Mouse (Mus musculus) right cerebral cortex, adult 18-20 months (tissue): ENCODE data around the gene Odf4.
"Not testable (repeated sequence)": the region's sequence is repeated elsewhere in the genome, so short reads cannot be mapped to it uniquely, and the experiment has no call there.

Experiments
- DNase-seq: peaks from one replicate; pipeline ENCODE4 v3.0.0; 2022; ENCODE audit warnings: mixed read lengths

Gene Odf4

GRCm38 (mm10) chr11:68926981-68927380, at the start of gene Odf4:
Gene Odf4 (minus strand): TSS chr11:68927081.
- DNase-seq = no peak

- no peak for DNase-seq
Measured at GRCm38 (mm10) chr11:68975601-68976000, 48.7 kb upstream of the Odf4 start.

GRCm38 (mm10) chr11:68975085-68975484, 48.2 kb upstream of the Odf4 start, which contains the start of gene Rangrf:
Gene Rangrf (minus strand): TSS chr11:68975185.
- DNase-seq = no peak

- DNase-seq = no peak
Measured at GRCm38 (mm10) chr11:68974059-68974450, 47.2 kb upstream of the Odf4 start.

GRCm38 (mm10) chr11:68973250-68974058, 46.6 kb upstream of the Odf4 start:
- peak; percentile 86 for DNase-seq

- DNase-seq = no peak
Measured at GRCm38 (mm10) chr11:68970232-68970631, 43.4 kb upstream of the Odf4 start.

GRCm38 (mm10) chr11:68968752-68969151, 41.9 kb upstream of the Odf4 start:
- no peak for DNase-seq

GRCm38 (mm10) chr11:68967337-68968282, 40.7 kb upstream of the Odf4 start, which contains the start of gene Slc25a35:
Gene Slc25a35 (plus strand): TSS chr11:68968131.
- peak; percentile 95 for DNase-seq

GRCm38 (mm10) chr11:68966554-68966953, 39.7 kb upstream of the Odf4 start:
- no peak for DNase-seq

- no peak for DNase-seq
Measured at GRCm38 (mm10) chr11:68965845-68966244, 39.0 kb upstream of the Odf4 start.

GRCm38 (mm10) chr11:68965050-68965449, 38.2 kb upstream of the Odf4 start:
- DNase-seq = no peak

GRCm38 (mm10) chr11:68963405-68963804, 36.5 kb upstream of the Odf4 start:
- no peak for DNase-seq

- DNase-seq = not testable (repeated sequence)
Measured at GRCm38 (mm10) chr11:68962159-68962558, 35.3 kb upstream of the Odf4 start.

GRCm38 (mm10) chr11:68961596-68961995, 34.7 kb upstream of the Odf4 start:
- no peak for DNase-seq

GRCm38 (mm10) chr11:68957971-68958370, 31.1 kb upstream of the Odf4 start:
- no peak for DNase-seq

GRCm38 (mm10) chr11:68957308-68957707, 30.4 kb upstream of the Odf4 start, which contains the start of gene Arhgef15:
Gene Arhgef15 (minus strand): TSS chr11:68957480.
- no peak for DNase-seq

- no peak for DNase-seq
Measured at GRCm38 (mm10) chr11:68956697-68957096, 29.8 kb upstream of the Odf4 start.

GRCm38 (mm10) chr11:68956107-68956506, 29.2 kb upstream of the Odf4 start:
- DNase-seq = no peak

- DNase-seq = no peak
Measured at GRCm38 (mm10) chr11:68955473-68955872, 28.6 kb upstream of the Odf4 start.

- DNase-seq = no peak
Measured at GRCm38 (mm10) chr11:68954408-68954807, 27.5 kb upstream of the Odf4 start.

- DNase-seq = no peak
Measured at GRCm38 (mm10) chr11:68953903-68954302, 27.0 kb upstream of the Odf4 start.

- DNase-seq = peak; percentile 46
Measured at GRCm38 (mm10) chr11:68947542-68947993, 20.7 kb upstream of the Odf4 start.

- peak; percentile 77 for DNase-seq
Measured at GRCm38 (mm10) chr11:68946806-68947440, 20.0 kb upstream of the Odf4 start.
